Mouse (Mus musculus) naive thymus-derived CD4-positive, alpha-beta T cell, adult 2 months (primary cell): Measurements from ENCODE around the gene Ebf1.

Source experiments
- DNase-seq: peaks from one replicate; pipeline ENCODE4 v3.0.0-alpha.2; 2011; ENCODE audit warnings: low read depth

The Ebf1 gene

DNA sequence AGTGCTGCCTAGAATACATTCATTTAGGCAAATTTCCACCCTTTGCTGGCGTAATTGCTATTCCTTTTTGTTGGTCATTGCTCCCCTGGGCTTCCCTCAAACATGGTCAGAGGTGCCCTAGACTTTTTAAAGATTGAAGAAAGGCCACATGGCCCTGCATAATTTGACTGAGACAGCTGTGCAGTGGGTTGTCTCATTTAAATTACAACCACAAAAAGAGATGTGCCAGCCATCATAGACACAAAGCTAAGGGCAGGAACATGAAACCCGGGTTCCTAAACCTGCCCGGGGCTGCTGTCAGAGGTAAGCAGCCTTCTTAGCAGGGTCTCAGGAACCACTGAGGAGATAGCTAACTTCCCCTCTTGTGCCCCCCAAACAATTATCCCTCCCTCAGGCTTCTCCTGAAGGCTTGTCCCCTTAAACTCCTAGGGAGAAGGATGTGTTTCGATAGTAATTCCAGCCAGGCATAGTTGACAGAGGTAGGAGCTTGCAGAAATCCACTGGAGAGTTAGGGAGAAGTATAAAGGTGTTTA is 46.6 kb downstream of the Ebf1 start:
- DNase-seq: no peak

DNA sequence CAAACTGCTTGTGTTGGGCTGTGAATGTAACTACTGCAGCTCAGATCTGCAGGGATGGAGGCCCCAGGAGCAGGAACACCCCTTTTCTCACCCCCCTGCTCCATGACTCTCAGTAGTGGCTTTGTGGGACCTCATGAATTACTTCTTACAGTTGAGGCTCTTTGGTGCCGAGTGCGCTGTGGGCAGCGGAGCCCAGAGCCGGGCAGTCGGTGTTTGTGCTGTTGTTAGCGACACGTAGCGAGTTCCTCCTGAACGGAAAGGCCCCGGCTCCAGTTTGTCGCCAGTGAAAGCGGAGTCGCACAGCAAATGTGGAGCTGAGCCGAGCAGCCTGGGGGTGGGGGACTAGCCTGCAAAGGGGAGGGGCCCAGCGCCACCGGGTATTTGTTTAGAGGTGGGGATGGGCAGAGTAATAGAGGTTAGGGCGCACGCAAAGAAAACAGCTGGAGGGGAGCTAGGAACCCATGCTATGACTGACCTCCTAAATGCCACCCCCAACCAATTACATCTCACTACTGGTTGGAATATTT is 48.1 kb downstream of the Ebf1 start:
- no peak for DNase-seq

DNA sequence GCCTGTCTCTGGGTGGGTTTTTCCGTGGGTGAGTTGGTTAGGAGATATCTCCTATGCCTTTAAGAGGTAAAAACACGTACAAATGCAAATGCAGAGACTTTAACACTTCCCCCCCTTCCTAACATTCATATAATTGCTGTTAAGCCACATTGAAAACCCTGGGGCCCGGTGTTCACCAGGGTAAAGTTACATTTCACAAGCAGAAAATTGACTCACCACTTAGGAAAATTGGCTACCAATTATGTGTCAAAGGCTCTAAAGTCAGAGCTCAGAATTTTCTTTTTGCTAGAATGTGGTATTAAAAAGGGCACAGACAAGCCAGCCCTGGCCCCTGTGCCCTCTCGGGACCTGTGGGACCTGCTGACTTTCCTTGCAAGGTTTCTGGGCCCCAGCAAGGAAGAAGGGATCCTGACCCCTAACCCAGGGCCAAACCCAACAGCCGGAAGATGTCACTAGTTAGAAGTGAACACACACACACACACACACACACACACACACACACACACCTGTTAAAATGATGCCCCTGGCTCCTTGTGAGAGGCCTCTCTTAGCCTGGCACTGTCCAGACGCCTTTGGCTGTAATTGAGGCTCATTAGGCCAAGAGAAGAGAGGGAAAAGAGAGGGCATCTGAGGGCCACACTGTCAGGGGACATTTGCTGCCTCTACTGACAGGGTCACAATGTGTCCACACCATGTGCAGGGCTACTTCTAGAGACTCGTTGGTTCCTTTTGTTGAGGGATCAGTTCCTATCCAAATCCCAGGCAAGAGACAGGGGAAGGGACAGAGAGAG is 48.8 kb downstream of the Ebf1 start:
- no peak for DNase-seq

DNA sequence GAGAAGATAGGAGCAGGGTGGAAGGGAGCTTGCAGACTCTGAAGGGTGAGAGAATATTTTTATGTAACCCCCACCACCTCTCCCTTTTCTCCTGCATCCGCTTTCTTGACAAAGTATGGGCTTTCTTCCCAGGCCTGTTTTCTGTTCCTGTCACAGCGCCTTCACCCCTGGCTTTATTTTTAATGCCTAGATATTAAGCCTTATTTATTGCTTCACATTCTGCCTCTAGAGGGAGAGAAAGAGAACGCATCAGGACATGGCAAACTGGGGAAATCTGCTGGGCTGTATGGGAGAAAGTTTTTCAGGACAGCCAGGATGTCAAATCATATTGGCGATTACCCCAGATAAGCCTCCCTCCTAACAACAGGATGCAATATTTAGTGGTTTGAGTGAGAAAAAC is 49.6 kb downstream of the Ebf1 start:
- DNase-seq: no peak

DNA sequence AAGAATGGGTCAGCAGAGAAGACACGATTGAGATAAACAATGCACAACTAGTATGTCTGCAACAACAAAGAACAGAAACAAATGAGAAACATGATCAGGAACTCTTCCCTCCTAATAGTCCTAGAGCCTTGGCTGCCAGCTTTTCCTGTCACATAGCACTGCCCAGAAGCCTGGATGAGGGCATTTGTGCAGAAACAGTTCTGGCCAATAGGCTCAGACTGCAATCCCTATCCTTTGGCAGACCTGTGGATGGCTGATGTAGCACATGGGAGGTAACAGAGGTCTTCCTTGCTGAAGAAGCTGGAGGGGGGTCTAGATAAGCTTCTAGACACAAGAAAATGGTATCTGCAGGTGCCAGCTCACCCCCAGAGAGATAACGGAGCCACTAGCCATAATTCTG is 64.2 kb downstream of the Ebf1 start:
- no peak for DNase-seq

DNA sequence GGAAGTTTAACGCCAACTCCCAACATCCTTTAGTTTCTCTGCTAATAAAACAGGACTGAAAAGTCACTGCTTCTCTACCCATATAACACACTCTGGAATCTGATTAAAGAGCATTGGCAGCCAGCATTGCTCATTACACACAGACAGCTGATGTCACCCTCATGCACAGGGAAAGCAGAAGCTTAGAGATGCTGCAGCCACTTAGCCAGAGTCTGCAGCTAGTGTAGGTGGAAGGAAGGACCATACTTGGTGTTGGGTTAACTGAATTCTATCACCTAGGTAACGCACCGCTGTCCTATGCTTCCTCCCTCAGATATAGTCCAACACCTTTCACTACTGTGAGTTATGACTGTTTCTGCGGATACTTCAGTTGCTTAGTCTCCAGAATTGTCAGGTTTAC is 64.9 kb downstream of the Ebf1 start:
- no peak for DNase-seq

DNA sequence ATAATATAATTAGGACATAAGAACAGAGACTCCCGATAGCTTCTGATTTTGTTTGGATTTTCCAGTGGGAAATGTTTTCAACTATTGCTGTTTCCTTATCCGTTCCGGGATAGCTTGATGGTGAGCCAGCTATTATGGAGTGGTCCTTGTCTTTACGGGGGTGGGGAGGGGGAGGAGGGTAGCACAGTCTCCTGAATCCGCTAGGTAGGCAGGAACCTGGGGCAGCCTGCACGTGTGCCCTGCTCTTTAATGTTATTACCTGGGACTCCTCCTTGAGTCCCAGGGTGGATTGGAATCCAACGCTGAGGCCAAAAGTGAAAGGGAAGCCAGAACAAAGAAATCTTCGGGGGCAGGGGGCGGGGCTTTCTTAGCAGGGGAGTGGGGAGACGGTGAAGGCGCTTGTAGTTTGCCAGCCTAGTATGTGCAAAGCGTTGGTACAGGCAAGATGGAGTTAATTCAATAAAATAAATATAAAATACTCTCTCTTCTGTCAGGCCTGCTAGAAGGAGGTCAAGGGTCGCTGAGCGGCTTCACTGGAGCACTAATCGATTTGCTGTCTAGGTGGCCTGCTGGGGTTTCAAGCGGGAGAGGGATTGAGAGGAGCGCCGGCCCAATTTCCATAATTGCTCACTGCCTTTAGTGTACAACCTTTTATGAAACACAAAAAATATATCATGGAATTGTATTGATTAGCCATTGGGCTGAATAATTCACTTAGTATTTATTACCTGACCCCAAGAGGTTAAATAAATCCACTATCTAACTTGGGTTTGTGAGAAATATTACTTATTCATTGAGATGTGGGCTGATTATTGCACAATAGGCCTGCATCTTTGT is 65.8 kb downstream of the Ebf1 start:
- no peak for DNase-seq

DNA sequence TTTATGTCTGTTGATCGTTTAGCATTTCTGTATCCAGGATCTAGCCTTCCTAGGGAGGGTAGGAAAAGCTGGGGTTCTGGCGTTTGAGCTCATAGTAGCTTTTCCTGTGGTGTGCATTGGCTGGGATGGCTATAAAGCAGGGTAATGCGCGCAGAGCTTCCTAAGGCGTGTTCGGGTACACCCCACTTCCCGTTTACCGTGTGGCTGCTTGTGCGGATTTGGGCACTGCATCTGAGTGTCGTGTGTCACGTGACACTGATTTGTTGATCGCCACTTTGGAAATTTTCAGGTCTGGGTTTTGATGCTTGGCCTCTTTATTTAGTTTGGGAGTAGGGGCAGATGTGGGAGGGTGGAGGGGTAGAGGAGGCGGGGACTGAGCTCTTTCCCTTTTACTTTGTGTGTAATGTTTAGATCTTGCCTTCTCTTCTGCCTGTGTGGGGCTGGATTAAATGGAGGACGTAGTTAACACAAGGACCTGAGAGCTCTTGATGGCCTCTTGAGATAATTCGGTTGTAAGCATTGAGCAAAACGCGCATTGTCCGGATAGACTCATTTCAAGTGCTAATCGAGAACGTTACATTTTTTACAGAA is 67.5 kb downstream of the Ebf1 start:
- DNase-seq: no peak

DNA sequence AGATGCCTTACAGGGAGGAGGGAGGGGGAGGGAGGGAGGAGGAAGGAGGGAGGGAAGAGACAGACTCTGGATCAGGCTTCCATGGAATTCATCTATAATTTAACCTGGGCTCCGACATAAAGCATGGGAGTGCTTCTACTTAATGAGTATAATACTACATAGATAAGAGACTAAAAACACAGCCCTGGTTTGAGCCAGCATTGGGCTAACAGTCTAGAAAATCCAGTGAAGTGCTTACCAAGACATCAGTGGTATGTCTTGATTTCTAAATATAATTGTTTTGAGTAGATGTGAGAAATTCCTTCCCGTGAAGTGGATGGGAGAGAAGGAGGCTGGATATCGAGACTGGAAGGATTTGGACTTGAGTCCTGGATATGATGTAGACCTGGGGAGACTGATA is 68.0 kb downstream of the Ebf1 start:
- no peak for DNase-seq

DNA sequence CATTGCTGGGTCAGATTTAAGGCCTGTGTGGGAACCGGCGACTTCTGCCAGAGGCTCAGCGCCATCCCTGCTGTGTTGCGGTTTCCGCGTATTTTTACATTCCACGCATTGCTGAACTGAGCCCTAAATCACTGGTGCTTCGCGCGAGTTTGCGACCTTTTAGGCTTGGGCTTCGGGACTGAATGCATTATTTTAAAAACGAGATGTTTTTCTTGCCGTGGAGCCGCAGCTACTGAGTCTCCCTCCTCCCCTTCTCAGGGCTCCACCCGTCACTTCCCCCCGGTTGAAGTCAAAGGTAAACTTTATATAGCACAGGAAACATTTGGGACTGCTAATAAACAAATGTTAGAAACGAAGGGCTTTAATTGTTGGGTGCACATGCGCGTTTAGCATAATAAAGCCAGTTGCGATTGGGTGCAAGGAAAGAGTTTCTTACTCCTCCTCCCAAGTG is 68.8 kb downstream of the Ebf1 start:
- no peak for DNase-seq

DNA sequence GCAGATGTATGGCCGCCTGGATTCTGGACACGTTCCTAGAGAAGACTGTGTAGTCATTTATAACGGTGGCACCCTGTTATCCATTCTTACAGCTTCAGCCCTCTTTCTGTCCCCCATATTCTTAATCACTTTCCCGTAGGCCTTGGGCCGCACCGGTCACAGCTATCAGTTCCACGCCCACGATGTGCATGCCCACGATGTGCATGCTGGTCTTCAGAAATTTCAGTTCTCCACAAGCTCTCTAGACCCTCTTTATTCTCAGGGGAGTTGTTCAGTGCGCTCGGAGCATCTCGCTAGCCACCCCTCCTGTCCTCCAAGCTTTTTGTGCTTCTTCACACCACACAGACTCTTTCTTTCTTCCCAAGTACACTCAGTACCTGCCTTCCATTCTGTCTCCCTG is 69.3 kb downstream of the Ebf1 start:
- no peak for DNase-seq

DNA sequence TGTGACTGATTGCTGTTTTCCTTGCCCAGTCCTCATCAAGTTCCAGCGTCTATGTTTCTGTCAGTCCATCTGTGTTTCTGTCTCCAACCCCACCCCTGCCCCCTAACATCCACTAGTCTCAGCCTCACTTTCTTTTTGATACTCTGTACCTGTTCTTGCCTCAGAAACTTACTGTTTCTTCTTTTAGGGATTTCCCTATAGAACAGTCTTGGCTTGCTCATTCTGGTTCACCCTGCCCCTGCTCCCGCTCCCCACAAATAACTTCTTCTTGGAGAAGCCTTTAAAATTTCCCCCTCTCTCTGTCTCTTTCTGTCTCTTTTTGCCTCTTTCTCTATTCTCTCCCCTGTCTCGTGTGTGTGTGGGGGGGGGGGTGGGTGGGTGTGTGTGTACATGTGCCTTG is 71.4 kb downstream of the Ebf1 start:
- no peak for DNase-seq

DNA sequence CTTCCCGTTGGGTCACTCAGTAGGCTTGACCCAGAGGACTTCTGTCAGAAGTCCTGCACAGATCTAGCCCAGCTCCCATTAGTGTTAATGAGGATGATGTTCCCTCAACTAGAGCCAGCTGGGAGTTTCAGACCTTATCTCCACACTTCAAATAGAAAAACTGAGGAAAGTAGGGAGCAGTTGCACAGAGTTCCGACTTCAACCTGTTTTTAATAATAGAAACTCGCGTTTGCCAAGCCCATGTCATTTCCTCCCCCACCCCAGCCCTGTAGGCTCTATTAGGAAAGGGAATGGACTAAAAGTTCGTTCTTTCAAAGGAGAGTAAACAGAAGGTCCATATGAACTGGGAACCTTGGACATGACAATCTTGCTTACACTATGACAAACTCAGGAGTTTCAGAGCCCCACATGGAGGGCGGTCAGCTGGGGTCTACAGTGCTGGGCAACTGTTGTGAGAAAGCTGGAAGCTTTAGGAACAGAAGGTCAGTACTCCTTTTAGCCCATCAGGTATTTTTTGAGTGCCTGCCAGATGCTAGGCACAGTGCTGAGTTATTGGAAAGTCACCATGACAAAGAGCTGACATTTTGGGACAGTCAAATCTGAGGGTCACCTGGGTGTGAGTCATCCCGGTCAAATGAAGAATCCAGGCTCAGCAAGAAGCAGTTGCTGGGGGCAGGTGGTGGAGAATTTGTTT is 72.6 kb downstream of the Ebf1 start:
- DNase-seq: no peak

DNA sequence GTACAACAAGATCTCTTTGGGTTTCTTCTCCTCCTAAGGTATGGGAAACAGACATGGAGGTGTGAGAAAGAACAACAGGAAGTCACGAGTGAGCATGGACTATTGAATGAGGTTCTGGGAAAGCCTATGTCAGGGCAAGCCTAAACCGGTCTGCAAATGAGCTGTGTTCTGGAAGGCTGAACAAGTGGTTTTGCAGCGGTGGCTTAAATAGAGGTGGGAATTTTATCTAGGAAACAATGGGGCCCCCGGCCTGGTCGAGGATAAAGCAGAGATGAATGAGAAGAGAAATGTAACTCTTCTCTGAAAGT is 73.1 kb downstream of the Ebf1 start:
- DNase-seq: no peak

DNA sequence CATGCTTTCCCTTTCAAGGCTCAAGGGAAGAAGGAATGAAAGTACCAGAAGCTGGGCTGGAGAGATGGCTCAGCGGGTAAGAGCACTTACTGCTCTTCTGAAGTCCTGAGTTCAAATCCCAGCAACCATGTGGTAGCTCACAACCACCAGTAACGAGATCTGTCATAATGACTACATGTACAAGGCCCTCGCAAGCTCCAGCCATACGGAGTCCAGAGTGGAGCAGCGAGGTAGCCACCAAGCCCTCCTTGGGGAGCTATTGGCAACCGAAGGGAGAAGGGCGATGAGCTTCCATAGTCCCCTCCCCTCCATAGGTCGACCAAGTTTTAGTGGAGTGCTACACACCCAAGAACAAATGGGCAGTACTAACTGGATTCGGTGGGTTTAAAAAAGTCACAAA is 78.3 kb downstream of the Ebf1 start:
- DNase-seq: no peak

DNA sequence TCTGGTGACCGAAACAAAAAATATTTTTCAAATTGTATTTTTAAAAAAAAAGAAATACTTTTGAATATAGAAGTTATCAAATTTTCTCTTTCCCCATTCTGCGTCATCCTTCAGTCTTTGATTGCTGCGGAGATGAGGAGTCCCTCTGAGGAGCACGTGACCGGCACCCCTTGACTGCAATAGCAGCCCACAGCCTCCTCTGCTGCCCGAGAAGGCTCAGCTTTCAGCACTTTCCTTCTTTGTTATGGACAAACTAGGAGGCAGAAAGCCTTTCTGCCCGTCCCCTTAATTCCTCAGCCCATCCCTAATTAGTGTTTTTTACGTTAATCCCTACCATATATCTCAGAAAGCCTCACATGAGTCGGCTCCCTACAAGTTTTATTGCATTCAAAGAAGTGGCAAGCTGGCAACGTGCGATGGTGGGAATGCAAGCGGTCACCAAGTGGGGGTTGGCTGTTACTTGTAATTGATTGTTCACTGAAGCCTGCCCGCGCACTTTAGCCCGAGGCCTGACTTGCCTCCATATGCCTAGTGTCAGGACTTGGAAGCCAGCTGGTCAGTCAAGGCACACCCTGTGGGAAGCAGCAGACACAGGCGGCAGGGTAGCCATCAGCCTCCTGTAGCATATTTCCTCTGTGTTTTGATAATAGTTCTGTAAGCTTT is 79.6 kb downstream of the Ebf1 start:
- no peak for DNase-seq

DNA sequence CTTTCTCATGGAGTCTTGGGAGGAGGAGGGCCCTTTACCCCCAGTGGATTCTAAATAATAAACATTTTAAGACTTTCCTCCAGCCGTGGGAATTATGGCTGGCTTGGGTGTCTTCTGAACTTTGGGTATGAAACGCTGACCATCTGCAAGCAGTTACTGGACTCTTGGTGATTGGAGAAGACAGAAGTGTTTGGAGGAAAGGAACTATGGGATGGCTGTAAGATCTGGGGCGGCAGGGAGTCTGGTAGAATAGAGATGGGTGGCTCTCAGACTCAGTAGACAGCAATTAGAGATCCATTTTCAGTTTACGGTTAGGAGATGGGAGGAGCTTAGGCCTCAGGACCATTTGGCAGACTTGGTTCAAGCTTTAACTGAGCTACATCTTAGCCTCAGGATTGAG is 83.1 kb downstream of the Ebf1 start:
- DNase-seq: no peak

DNA sequence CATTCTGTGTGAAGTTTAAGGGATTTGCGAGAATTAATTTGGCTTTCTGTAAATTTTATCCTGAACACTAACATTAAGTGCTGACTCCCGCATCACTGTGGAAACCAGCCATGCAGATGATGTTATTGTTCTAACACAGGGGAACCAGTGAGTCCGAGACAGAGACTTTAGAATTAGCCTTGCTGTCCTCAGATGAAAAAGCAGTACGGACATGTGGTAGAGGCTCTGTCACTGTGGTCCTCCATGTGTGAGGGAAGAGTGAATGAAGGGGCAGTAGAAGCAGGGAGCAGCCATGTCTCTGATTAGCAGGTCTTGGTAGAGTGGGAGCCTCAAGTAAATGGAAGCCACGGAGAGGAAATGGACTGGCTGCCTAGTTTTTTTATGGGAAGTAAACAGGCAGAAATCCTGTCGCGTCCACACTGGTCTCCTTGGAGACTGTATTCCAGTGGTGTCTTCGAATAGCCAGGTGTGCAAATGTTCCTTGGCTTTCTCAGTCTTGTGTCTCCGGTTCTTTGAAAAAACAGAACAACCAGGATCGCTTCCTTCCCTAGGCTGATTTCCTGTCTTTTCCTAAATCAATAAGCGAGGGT is 84.2 kb downstream of the Ebf1 start:
- DNase-seq: no peak

DNA sequence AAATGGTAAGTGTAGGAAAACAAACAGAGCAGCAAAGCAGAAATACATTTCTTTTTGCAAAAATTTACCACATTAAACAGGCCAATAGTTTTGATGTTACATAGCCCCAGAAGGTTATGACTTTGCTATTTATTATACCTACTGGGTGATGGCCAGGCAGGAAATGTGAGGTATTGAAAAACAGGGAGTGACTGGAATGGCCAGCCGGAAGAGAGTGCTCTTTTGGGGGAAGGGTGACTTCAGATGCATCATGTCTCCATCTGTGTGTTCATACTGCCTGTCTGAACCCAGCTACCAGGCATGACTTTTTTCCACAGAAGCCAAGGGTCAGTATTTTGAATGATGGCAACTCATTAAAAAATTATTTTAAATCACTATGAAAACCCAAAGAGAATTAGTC is 84.7 kb downstream of the Ebf1 start:
- no peak for DNase-seq

DNA sequence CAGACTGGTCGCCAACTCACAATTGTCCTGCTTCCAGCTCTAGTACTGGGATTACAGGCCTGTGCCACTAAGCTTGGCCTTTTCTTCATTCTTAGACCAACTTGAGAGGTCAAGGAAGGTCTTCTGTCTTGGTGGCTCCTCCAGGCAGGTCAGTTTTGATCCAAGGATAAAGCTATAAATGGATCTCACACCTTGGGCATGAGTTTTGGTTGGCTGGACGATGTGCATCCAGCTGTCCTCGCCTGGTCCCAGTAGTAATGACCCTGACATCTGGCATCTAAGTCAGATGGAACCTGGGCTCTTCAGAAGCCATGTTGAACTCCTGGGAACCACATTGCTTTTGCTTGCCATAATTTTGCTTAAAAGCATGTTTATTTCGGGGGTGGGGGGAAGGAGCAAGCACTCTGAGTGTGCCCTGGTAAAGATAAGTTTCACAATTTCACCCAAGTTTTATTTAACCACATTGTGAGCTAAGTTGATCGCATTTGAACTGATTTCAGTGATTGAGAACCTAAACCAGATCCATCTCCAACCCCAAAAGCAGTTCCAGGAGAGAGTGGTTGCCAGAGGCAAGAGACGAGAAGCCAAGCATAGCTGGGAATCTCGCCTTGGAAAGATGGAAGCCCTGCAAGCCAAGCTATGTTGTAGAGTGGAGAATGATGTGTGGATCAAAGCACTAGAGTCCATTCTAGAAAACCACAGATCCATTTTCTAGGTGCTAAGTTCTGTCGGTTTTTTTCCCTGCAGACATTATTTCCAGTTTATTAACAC is 85.8 kb downstream of the Ebf1 start:
- DNase-seq: no peak
